Mouse (Mus musculus): ENCODE data around the gene U2surp.
"Not testable (repeated sequence)": the region's sequence is repeated elsewhere in the genome, so short reads cannot be mapped to it uniquely, and the experiment has no call there.

Gene U2surp

GRCm38 (mm10) chr9:95533817-95534216, 22.0 kb upstream of the U2surp start:
- DNase-seq, result no peak

DNA sequence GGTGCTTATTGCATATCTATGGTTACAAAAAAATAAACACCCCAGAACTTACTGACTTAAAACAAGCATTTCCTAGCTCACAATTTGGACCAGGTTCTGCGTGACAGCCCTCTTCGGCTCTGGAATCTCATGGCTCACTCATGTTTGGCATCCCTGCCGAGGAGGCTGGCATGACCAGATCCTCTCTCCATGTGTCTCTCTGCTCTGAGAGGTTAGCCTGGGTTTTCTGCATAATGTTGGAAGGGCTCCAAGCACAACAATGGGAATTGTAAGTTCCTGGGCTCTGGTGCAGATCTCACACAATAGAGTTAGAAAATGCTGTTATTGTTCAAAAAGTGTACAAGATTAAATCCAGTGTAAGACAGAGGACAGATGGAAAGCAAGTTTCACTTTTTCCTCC, 19.3 kb upstream of the U2surp start:
- no peak for DNase-seq

DNA sequence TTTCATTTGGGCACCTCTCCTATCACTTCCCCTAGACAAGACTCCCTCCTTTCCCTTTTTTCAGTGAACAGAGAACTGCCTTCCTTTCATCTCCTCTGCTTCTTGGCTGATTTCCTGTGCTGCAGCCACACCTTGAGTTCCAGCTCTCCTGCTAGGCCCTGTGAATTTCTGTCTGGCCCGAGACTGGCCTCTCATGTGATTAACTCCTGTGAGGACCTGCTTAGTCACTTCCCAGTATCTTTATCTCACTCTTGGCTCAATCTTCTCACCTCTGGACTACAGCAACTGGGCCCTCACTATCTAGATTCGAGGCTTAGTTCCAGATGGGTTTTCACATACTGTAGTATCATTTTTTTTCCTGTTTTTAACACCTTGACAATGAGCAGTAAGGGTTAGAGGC, 15.9 kb upstream of the U2surp start:
- DNase-seq, result no peak

GRCm38 (mm10) chr9:95525961-95526360, 14.2 kb upstream of the U2surp start:
- DNase-seq, result peak; percentile 19 to 52

DNA sequence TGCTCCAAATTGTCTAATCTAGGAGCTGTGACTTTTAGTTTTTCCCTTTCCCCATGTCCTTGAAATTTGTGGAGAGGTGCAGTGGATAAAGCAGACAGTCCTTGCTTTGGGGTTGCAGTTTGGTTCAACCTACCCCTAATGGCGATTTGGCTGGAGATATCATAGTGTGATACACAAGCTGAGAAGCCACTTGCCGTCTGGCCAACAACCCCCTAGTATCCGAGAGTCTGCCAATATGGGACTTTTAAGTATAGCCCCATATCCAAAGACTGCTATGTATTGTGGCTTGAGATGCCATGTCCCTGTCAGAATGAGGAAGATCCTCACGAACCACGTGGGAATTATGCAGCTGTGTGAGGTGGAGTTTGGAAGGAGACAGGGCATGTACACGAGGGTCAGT, 13.6 kb upstream of the U2surp start:
- DNase-seq, result no peak

DNA sequence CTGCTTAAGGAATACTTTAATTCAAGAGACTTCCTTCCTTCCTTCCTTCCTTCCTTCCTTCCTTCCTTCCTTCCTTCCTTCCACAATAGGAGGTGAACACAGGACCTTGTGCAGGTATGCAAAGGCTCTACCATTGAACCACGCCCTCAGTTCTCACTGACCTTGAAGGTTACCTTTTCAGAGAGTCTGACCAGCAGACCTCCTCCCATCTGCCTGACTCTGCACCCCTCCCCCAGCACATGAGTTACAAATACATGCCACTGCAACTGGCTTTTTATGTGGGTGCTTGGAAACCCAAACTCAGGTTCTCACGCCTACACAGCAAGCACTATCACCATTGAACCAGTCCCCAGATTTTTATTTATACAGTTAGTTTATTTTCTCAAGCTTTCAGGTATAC, 10.8 kb upstream of the U2surp start:
- DNase-seq, result no peak

- DNase-seq, result peak in 1 of 2 experiments; percentile 25
Measured at GRCm38 (mm10) chr9:95521566-95521965, 9.8 kb upstream of the U2surp start.

GRCm38 (mm10) chr9:95521031-95521430, 9.2 kb upstream of the U2surp start:
- DNase-seq, result no peak

DNA sequence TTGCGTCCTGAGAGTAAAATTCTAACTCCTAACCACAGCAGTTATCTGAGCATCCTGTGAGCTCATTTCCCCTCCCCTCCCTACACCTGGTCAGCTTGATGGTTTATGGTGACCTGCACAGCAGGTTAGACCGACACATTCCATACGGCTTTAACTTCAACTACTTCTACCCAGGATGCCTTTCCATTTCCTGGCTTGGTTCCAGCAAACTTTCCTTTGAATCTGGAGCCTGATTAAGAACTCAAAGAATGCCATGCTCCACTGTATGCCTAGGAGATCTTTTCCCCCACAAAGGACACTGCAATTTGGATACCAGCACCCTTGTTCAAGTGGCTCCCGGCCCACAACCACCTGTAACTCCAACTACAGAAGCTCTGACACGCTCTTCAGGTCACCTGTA, 8.8 kb upstream of the U2surp start:
- DNase-seq, result no peak

DNA sequence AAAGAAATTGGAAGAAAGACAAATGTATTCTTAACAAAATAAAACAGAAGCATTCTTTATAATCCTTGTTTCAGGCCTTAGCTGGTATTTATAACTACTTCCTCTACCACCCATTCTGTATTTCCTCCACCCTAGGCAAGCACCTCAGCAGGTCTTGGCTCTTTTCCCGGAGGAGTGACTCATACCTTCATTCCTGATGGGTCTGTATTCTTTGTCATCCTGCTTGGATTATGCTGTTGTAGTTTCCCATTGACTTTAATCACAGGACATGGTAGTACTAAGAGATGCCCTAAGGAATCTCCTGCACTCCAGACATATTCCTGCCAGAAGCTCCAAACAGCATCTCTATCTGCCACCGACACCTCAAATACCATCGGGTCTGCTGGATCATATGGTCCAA, 2.6 kb upstream of the U2surp start:
- DNase-seq, result not testable (repeated sequence)

- no peak for DNase-seq
Measured at GRCm38 (mm10) chr9:95513776-95514175, 2.0 kb upstream of the U2surp start.

- DNase-seq, result no peak
Measured at GRCm38 (mm10) chr9:95512331-95513030, 685 bp upstream of the U2surp start.

DNA sequence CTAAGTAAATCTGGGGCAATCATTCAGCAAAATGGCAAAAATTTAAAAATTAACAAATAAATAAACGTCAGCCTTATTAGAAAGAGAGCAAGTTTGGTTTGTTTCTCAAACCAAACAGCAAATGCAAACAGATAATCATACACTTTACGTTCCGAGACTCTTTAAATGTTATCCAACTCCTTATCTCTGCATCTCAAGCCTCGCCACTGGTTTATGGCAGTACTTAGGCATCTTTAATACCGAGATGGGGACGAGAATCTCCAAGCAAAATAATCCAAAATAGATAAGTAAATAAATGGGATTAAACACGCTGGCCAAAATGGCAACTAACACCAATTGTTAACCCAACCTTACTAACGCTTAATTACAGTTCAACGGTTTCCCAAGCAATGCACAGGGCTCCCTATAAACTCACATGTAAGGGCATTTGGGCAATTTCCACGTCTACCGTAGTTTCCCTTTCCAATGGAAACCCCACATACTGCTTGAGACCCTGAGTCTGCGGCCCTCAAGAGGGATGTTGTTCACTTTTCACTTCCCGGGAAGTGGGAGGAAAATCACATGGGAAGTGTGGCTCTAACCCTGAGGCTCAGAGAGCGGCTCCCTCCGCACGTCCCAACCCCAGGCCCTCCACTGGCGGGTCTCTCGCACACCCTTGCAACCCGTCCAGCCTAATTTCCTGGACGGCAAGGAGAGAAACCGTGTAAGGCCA, 947 bp downstream of the U2surp start:
- DNase-seq, result no peak

- DNase-seq, result no peak
Measured at GRCm38 (mm10) chr9:95505666-95506065, 6.1 kb downstream of the U2surp start.

GRCm38 (mm10) chr9:95499848-95500247, 11.9 kb downstream of the U2surp start:
- DNase-seq, result no peak

DNA sequence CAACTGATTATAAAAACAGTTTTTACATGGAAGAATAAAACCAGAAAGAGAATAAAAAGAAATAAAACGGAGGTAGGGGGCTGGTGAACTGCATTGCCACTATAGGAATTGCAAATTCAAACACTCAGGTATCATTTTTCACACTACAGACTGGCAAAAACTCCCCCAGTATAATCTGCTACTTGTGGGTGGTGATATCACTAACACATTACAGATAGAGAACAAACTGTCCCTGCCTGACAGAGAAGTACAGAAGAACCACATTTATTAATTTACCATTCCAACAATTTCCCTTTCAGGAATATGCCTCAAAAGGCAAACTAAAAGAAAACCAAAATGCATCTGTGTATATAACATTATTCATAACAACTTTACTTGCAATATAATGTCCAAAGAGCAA, 16.8 kb downstream of the U2surp start:
- no peak for DNase-seq

DNA sequence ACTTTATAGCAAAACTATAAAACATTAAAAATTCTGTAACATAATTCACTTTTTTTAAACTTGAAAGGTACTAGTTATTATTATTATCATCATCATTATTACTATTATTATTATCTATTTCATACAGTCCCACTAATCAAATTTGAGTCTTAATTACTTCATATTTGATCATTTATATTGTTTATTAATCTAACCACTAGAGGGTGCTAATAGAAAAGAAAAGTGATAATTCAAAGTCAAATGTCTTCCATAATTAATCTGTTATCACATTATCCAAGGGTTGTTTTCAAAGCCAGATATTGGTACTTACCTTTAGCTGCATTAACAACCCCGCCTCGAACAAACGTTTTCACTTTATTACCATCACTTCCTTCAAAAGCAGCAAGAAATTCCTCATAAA, 18.4 kb downstream of the U2surp start:
- no peak for DNase-seq

DNA sequence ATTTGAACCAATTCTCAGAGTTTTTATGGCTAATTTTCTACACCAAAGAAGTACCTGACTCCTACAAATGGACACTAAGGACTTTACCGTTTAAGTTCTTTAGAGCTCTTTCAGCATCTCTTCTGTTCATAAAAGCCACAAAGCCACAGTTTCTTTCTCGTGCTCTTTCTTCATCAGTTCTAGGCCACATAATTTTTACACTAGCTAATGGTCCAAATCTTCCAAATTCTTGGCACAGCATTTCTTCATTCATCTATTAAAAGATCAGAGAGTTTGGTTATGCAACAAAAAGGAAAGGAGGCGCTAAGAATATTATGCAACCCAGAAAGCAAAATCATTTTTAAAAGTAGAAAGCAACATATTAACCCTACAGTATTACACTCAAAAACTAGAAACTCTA, 21.8 kb downstream of the U2surp start:
- no peak for DNase-seq

- no peak for DNase-seq
Measured at GRCm38 (mm10) chr9:95488861-95489260, 22.9 kb downstream of the U2surp start.

- DNase-seq, result no peak
Measured at GRCm38 (mm10) chr9:95479981-95480380, 31.8 kb downstream of the U2surp start.

DNA sequence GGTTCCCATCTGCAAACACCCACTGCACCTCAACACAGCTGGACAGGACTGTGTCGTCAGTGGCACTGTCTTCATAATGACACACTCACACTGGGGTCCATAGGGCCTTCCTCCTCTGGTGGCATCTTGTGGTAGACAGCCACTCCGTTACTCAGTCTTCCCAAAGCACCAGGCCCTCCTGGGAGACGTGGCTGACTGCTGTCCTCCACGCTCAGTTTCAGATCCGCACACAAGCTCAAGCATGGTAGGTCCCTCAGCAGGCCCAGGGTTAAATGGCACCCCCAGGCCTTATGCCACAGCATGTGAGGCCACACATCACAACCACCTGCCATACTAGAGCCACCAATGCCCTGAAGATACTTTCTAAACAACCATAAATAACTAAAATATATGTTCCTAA, 33.4 kb downstream of the U2surp start:
- no peak for DNase-seq

GRCm38 (mm10) chr9:95472926-95473325, 38.9 kb downstream of the U2surp start:
- DNase-seq, result no peak

DNA sequence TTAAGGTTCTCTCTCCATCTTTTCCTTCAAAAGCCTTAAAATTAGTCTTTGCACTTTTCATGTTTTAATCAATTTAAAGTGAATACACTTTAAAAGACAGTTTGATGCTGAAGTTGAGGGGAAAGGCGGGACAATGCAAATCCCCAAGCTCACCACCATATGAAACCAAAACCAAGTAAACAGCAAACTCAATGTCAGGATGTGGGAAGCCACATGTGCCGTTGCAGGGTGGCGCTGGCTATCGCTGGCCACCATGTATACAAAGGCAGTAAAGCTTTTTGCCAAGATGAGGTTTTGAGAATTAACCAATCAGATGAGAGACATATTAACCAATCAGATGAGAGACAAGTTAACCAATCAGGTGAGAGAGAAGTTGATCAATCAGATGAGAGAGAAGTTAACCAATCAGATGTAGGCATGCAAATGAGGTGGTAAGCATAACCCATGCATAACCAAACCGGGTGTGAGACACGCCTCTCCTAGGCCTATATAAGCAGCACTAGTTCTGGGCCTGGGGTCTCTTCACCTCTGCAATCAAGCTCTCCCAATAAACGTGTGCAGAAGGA, 42.7 kb downstream of the U2surp start:
- not testable (repeated sequence) for DNase-seq

DNA sequence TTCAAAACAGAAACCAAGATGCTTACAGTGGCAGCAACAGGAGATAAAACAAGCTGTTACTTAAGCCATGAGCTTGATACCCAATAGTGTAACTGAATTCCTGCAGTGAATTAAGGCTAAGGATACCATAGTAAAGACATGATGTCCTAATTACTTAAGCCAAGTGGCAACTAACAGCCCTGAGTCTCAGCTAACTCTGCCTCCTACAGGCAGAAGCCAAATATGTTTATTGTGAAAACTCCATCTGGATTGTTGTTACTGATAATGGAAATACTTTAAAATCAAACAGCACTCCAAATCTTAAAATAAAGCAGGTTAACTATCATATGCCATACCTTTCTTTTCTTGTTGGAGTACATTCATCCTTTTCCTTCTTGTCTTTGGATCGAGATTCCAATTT, 47.8 kb downstream of the U2surp start:
- no peak for DNase-seq

Measured in lung, postnatal 4 days (tissue).